Mouse (Mus musculus) spleen, adult 2 months (tissue): ENCODE measurements around the gene Pigu. TPM values are rescaled to one million over a fixed set of nuclear protein-coding genes. Genes with fewer than 3 reads are reported as not detected.

Experiments used
- DNase-seq, 2 experiments: peaks; one replicate each; pipeline versions ENCODE4 v3.0.0 to v3.0.0-alpha.2; 2012 to 2021; ENCODE audit warnings: low spot score in 2 of 2, low read depth in 1 of 2
- H3K27ac ChIP-seq: fragments of 200-500 bp; 2 replicates; pipeline ENCODE4 v1.5.1; 2012; ENCODE audit warnings: low read length, inconsistent platforms; ENCODE audit not compliant: insufficient read depth
- H3K27me3 ChIP-seq: fragments of 200-500 bp; 2 replicates; pipeline ENCODE4 v1.6.1; 2012; ENCODE audit warnings: mild to moderate bottlenecking, moderate library complexity, low read length, inconsistent platforms; ENCODE audit not compliant: control insufficient read depth, insufficient read depth
- H3K36me3 ChIP-seq: fragments of 200-500 bp; 2 replicates; pipeline ENCODE4 v1.6.1; 2012; ENCODE audit warnings: mild to moderate bottlenecking, low read length, inconsistent platforms; ENCODE audit not compliant: control insufficient read depth, insufficient read depth
- H3K4me1 ChIP-seq: fragments of 200-500 bp; 2 replicates; pipeline ENCODE4 v1.6.1; 2011; ENCODE audit warnings: inconsistent platforms; ENCODE audit not compliant: control insufficient read depth, insufficient read depth, insufficient read length
- H3K4me3 ChIP-seq: fragments of 200-500 bp; 2 replicates; pipeline ENCODE4 v1.5.1; 2011; ENCODE audit warnings: mild to moderate bottlenecking, inconsistent platforms; ENCODE audit not compliant: insufficient read depth, insufficient read length; ENCODE audit errors: extremely low read depth
- CTCF ChIP-seq: fragments of 200-500 bp; IDR thresholded peaks from 2 replicates; pipeline ENCODE4 v1.5.1; 2011; ENCODE audit warnings: mild to moderate bottlenecking, inconsistent platforms; ENCODE audit not compliant: insufficient read depth, insufficient read length, insufficient replicate concordance; ENCODE audit errors: extremely low read depth
- POLR2A ChIP-seq: fragments of 200-500 bp; IDR thresholded peaks from 2 replicates; pipeline ENCODE4 v1.6.1; 2011; ENCODE audit warnings: low read depth, low read length, inconsistent platforms
- WGBS: fragments of 180-500 bp; shearing (Covaris S2); methylation state at CpG from one replicate; pipeline ENCODE4 v1.1.7; 2018; 5-methylcytosine and 5-hydroxymethylcytosine counted together
- polyA plus RNA-seq: library from polyadenylated mRNA; depleted of rRNA; stranded (reverse); fragments of >200 nt; gene quantifications from 2 replicates; pipeline ENCODE4 v1.2.3, GENCODE M21; 2012

Gene Pigu
- polyA plus RNA-seq, 1 experiment = 16.0 TPM

GRCm38 (mm10) chr2:155320596-155320995, 36.6 kb downstream of the Pigu start:
- Histone ChIP-seq H3K27me3 (no peaks in the 10 kb centered on the region), H3K27ac (no peak overlapping the region), H3K4me1 (no peaks in the 10 kb centered on the region), H3K36me3 (no peaks in the 10 kb centered on the region; the same call in 1 of the 2 replicates), H3K4me3 (no peak overlapping the region)
- TF ChIP-seq POLR2A (no peak), CTCF (no peak)
- DNase-seq = no peak
- WGBS = 80% methylated on average over 5 of the region's 5 CpGs

GRCm38 (mm10) chr2:155318618-155319017, 38.6 kb downstream of the Pigu start:
- H3K4me1 ChIP-seq = no peaks in the 10 kb centered on the region
- H3K4me3 ChIP-seq = no peak overlapping the region
- H3K27me3 ChIP-seq = no peaks in the 10 kb centered on the region
- TF ChIP-seq POLR2A (no peak), CTCF (no peak)
- 83% methylated on average over 2 of the region's 2 CpGs for WGBS
- H3K27ac ChIP-seq = no peak overlapping the region
- no peak for DNase-seq
- no peaks in the 10 kb centered on the region; the same call in 1 of the 2 replicates for H3K36me3 ChIP-seq

GRCm38 (mm10) chr2:155313671-155314070, 43.6 kb downstream of the Pigu start:
- H3K27ac ChIP-seq = no peak overlapping the region
- TF ChIP-seq POLR2A (no peak), CTCF (no peak)
- H3K27me3 ChIP-seq = no peaks in the 10 kb centered on the region
- WGBS = 89% methylated on average over 6 of the region's 6 CpGs
- H3K4me1 ChIP-seq = no peaks in the 10 kb centered on the region
- H3K4me3 ChIP-seq = no peak overlapping the region
- DNase-seq = no peak
- H3K36me3 ChIP-seq = peaks cover 3% of the 10 kb centered on the region

GRCm38 (mm10) chr2:155308936-155309592, 48.2 kb downstream of the Pigu start:
- no peak for TF ChIP-seq CTCF
- no peak for TF ChIP-seq POLR2A
- DNase-seq = no peak
- H3K27ac ChIP-seq = peak overlapping the region; percentile 45

GRCm38 (mm10) chr2:155299563-155299962, 57.7 kb downstream of the Pigu start:
- H3K36me3 ChIP-seq = peaks cover 5% of the 10 kb centered on the region
- H3K27me3 ChIP-seq = no peaks in the 10 kb centered on the region
- no peak overlapping the region for H3K27ac ChIP-seq
- 94% methylated on average over 4 of the region's 4 CpGs for WGBS
- H3K4me3 ChIP-seq = no peak overlapping the region
- no peak for DNase-seq
- no peak for TF ChIP-seq CTCF
- no peak for TF ChIP-seq POLR2A
- H3K4me1 ChIP-seq = peaks cover 6% of the 10 kb centered on the region; the same call in 1 of the 2 replicates

More at GRCm38 (mm10) chr2:155308936-155309592, 48.2 kb downstream of the Pigu start:
- Histone ChIP-seq H3K4me3 (no peak overlapping the region), H3K4me1 (no peaks in the 10 kb centered on the region), H3K36me3 (peaks cover 8% of the 10 kb centered on the region), H3K27me3 (no peaks in the 10 kb centered on the region)
- 78% methylated on average over 3 of the region's 3 CpGs for WGBS

- peaks cover 6% of the 10 kb centered on the region; the same call in 1 of the 2 replicates for H3K4me1 ChIP-seq
- no peaks in the 10 kb centered on the region for H3K27me3 ChIP-seq
- H3K27ac ChIP-seq = peak overlapping the region; percentile 23; the same call in 1 of the 2 replicates
- H3K4me3 ChIP-seq = no peak overlapping the region
- TF ChIP-seq POLR2A (no peak), CTCF (no peak)
- 52% methylated on average over 6 of the region's 6 CpGs for WGBS
- peak; percentile 19 to 51 for DNase-seq
- peaks cover 17% of the 10 kb centered on the region for H3K36me3 ChIP-seq
These were observed 61.8 kb downstream of the Pigu start for GRCm38 (mm10) chr2:155295453-155295852.

- Histone ChIP-seq H3K4me1 (peaks cover 6% of the 10 kb centered on the region; the same call in 1 of the 2 replicates), H3K4me3 (no peak overlapping the region), H3K36me3 (peaks cover 20% of the 10 kb centered on the region), H3K27me3 (no peaks in the 10 kb centered on the region), H3K27ac (no peak overlapping the region)
- 91% methylated on average over 4 of the region's 4 CpGs for WGBS
- TF ChIP-seq CTCF = no peak
- no peak for TF ChIP-seq POLR2A
- no peak for DNase-seq
These were observed 63.3 kb downstream of the Pigu start for GRCm38 (mm10) chr2:155293946-155294345.
